Mouse (Mus musculus) kidney, postnatal 36 days (tissue): ENCODE measurements at regions not wholly inside any gene's neighbourhood (a gene's known extent, or its start where the extent isn't known, plus 50 kb on each side); places are given as distances from the start of the nearest gene placed in this dataset.

Source experiments
- DNase-seq, 2 experiments: peaks; one replicate each; pipeline ENCODE4 v3.0.0; 2021 to 2022; ENCODE audit warnings: mixed read lengths in 2 of 2

- peak; percentile 9 to 34 for DNase-seq
Measured at GRCm38 (mm10) chr1:149556381-149556780, 404.7 kb downstream of the Pla2g4a start.

GRCm38 (mm10) chr1:149555355-149556007 lies 405.6 kb downstream of the Pla2g4a start:
- no peak for DNase-seq

GRCm38 (mm10) chr1:149546076-149546475 lies 415.0 kb downstream of the Pla2g4a start:
- no peak for DNase-seq

GRCm38 (mm10) chr1:149541386-149541785 lies 419.7 kb downstream of the Pla2g4a start:
- no peak for DNase-seq

GRCm38 (mm10) chr1:149533651-149534050 lies 427.4 kb downstream of the Pla2g4a start:
- DNase-seq = no peak
